Mouse (Mus musculus) midbrain, embryonic 10.5 days (tissue): ENCODE data around the gene Gm19935. TPM values are rescaled to one million over a fixed set of nuclear protein-coding genes. Genes with fewer than 3 reads are reported as not detected.
A peak's percentile ranks its signal among the peaks of the same experiment; 100 is the strongest.

Experiments used
- DNase-seq: peaks from one replicate; pipeline ENCODE4 v3.0.0-alpha.2; 2017; ENCODE audit warnings: low spot score
- H3K27ac ChIP-seq: fragments of 300-500 bp; sonication (generic); replicated peaks from 2 replicates; pipeline ENCODE4 v1.5.1; 2016; ENCODE audit warnings: mild to moderate bottlenecking
- H3K27me3 ChIP-seq: fragments of 300-500 bp; sonication (generic); 2 replicates; pipeline ENCODE4 v1.6.1; 2016; ENCODE audit warnings: low read depth, mild to moderate bottlenecking; ENCODE audit not compliant: poor library complexity, severe bottlenecking
- H3K36me3 ChIP-seq: fragments of 300-500 bp; sonication (generic); 2 replicates; pipeline ENCODE4 v1.6.1; 2016; ENCODE audit warnings: mild to moderate bottlenecking, moderate library complexity
- H3K4me1 ChIP-seq: fragments of 300-500 bp; sonication (generic); 2 replicates; pipeline ENCODE4 v1.6.1; 2016
- H3K4me3 ChIP-seq: fragments of 300-500 bp; sonication (generic); 2 replicates; pipeline ENCODE4 v1.5.1; 2016; ENCODE audit warnings: mild to moderate bottlenecking, moderate library complexity
- H3K9me3 ChIP-seq: fragments of 300-500 bp; sonication (generic); replicated peaks from 2 replicates; pipeline ENCODE4 v1.6.1; 2016; ENCODE audit warnings: mild to moderate bottlenecking
- WGBS: fragments of 180-500 bp; shearing (Covaris S2); methylation state at CpG from one replicate; pipeline ENCODE4 v1.1.7; 2016; 5-methylcytosine and 5-hydroxymethylcytosine counted together
- polyA plus RNA-seq: library from polyadenylated mRNA; unstranded; fragments of >200 nt; fragmentation: Nextera tagmentation; extraction: Ambion mirVana; gene quantifications from 2 replicates; pipeline ENCODE4 v1.2.1, GENCODE M21; 2016

Gene Gm19935
- polyA plus RNA-seq, 1 experiment from 2014 or later, result not detected

DNA sequence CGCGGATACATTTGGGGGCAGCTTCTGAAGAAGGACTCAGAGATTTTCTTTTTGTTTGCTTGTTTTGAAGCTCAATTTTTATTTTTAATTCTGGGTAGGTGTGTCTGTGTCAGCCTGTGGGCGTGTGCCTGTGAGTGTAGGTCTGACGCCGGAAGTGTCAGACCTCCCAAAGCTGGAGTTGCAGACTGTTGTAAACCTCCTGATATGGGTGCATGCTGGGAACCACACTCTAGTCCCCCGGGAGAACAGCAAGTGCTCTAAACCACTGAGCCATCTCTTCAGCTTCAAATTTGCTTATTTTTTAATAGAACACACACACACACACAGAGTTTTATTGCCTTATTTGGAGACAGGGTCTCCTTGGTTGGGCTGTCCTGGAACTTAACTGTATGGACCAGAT is 25.9 kb upstream of the Gm19935 start:
- DNase-seq, result no peak
- Histone ChIP-seq H3K4me3 (no peak overlapping the region), H3K27me3 (no peaks in the 10 kb centered on the region), H3K9me3 (no peaks in the 10 kb centered on the region), H3K27ac (no peak overlapping the region), H3K4me1 (peaks cover 22% of the 10 kb centered on the region), H3K36me3 (no peaks in the 10 kb centered on the region)
- 91% methylated on average over 6 of the region's 6 CpGs for WGBS

DNA sequence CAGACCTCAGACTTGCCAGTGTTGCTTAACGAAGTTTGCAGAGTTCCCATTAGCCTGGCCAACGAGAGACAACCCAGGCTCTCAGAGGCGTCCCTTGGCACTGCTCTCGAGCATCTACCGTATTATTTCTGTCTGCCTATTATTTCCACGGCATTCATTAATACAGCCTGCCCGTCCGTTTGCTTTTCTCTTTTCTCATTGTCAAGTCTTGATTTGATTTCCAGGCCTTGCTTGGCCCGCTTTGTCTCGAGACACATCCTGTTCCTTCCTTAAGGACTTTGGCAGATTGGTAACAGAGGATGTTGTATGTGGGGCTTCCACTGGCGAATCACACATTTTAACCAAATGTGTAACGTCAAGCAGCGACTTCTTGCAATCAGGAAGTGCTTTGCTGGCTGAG is 24.1 kb upstream of the Gm19935 start:
- Histone ChIP-seq H3K27ac (no peak overlapping the region), H3K4me3 (no peak overlapping the region), H3K27me3 (no peaks in the 10 kb centered on the region), H3K4me1 (peaks cover 22% of the 10 kb centered on the region), H3K36me3 (no peaks in the 10 kb centered on the region), H3K9me3 (no peaks in the 10 kb centered on the region)
- no peak for DNase-seq
- 82% methylated on average over 13 of the region's 13 CpGs for WGBS

DNA sequence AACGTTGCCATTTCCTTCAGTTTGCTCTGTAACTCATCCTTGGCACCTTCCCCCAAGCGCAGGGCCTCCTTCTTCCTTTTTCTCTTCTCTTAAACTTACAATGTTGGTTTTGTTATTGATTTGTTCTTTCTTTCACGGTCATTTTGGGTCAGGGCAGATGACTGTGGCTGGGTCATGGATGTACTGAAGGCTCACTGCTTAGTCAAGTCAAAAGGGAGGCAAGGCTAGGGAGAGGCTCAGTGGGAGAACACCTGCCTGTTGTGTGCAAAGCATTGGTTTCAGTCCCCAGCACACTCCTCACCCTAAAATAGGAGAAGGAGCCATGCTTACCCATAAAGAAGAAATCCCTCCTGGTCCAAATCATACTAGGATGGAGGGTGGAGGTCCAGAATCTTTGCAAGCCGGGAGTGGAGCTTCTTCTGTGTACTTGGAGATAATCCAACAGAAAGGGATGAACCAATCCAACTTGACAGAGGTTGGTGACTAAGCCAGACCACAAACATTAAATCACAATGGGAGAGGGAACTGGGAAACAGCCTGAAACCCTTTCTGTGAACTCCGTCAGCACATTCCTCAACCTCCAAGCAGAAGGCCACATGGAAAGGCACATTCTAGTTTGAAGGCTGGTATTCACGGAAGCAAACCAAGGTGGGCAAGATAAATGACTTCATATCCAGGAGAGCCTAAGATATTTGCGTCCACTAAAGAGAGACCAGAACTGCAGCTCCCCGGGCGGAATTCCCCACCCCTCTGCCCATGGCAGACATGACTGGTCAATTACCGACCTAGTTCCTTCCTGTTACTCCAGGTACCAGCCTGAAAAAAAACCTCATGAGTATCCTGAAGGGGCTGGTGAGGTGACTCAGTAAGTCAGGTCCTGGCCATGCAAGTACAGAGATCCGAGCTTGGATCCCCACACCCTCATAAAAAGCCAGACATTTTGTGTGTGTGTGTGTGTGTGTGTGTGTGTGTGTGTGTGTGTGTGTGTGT is 22.8 kb upstream of the Gm19935 start:
- 85% methylated on average over 11 of the region's 11 CpGs for WGBS
- Histone ChIP-seq H3K27me3 (no peaks in the 10 kb centered on the region), H3K36me3 (no peaks in the 10 kb centered on the region), H3K4me3 (no peak overlapping the region), H3K4me1 (peaks cover 22% of the 10 kb centered on the region), H3K27ac (0 out of 2 replicates have a peak overlapping the region, but pooled peaks have one; percentile 9), H3K9me3 (no peaks in the 10 kb centered on the region)
- no peak for DNase-seq

- Histone ChIP-seq H3K36me3 (no peaks in the 10 kb centered on the region), H3K27me3 (no peaks in the 10 kb centered on the region), H3K4me1 (peaks cover 36% of the 10 kb centered on the region), H3K4me3 (no peak overlapping the region), H3K27ac (no peak overlapping the region), H3K9me3 (no peaks in the 10 kb centered on the region)
- DNase-seq, result no peak
- 93% methylated on average over 6 of the region's 6 CpGs for WGBS
These were observed 20.2 kb upstream of the Gm19935 start for GRCm38 (mm10) chr8:90837440-90837839.

- no peaks in the 10 kb centered on the region for H3K9me3 ChIP-seq
- H3K27ac ChIP-seq, result no peak overlapping the region
- WGBS, result 87% methylated on average over 3 of the region's 3 CpGs
These were observed 17.1 kb upstream of the Gm19935 start for GRCm38 (mm10) chr8:90834321-90834672.

GRCm38 (mm10) chr8:90833628-90834320 is 16.6 kb upstream of the Gm19935 start:
- WGBS, result 71% methylated on average over 6 of the region's 6 CpGs

More at GRCm38 (mm10) chr8:90834321-90834672, 17.1 kb upstream of the Gm19935 start:
- no peak for DNase-seq
- 0 out of 2 replicates have a peak, but pooled peaks cover 11% of the 10 kb centered on the region for H3K27me3 ChIP-seq
- H3K4me1 ChIP-seq, result peaks cover 28% of the 10 kb centered on the region
- no peaks in the 10 kb centered on the region for H3K36me3 ChIP-seq
- H3K4me3 ChIP-seq, result no peak overlapping the region

GRCm38 (mm10) chr8:90832576-90833289 is 15.5 kb upstream of the Gm19935 start:
- peak; percentile 21 for DNase-seq
- WGBS, result 31% methylated on average over 5 of the region's 5 CpGs
- Histone ChIP-seq H3K27ac (no peak overlapping the region; the same call in 1 of the 2 replicates), H3K4me3 (no peak overlapping the region), H3K4me1 (peaks cover 41% of the 10 kb centered on the region), H3K27me3 (0 out of 2 replicates have a peak, but pooled peaks cover 12% of the 10 kb centered on the region), H3K9me3 (no peaks in the 10 kb centered on the region), H3K36me3 (no peaks in the 10 kb centered on the region)

More at GRCm38 (mm10) chr8:90833628-90834320, 16.6 kb upstream of the Gm19935 start:
- DNase-seq, result no peak
- H3K9me3 ChIP-seq, result no peaks in the 10 kb centered on the region
- H3K36me3 ChIP-seq, result no peaks in the 10 kb centered on the region
- H3K27me3 ChIP-seq, result 0 out of 2 replicates have a peak, but pooled peaks cover 12% of the 10 kb centered on the region
- no peak overlapping the region for H3K4me3 ChIP-seq
- peaks cover 31% of the 10 kb centered on the region for H3K4me1 ChIP-seq
- no peak overlapping the region for H3K27ac ChIP-seq

GRCm38 (mm10) chr8:90830980-90831379 is 13.8 kb upstream of the Gm19935 start:
- no peaks in the 10 kb centered on the region for H3K9me3 ChIP-seq
- 71% methylated on average over 8 of the region's 8 CpGs for WGBS
- H3K4me1 ChIP-seq, result peaks cover 41% of the 10 kb centered on the region
- H3K27ac ChIP-seq, result no peak overlapping the region
- H3K36me3 ChIP-seq, result no peaks in the 10 kb centered on the region
- H3K27me3 ChIP-seq, result 0 out of 2 replicates have a peak, but pooled peaks cover 12% of the 10 kb centered on the region
- DNase-seq, result no peak
- no peak overlapping the region for H3K4me3 ChIP-seq

DNA sequence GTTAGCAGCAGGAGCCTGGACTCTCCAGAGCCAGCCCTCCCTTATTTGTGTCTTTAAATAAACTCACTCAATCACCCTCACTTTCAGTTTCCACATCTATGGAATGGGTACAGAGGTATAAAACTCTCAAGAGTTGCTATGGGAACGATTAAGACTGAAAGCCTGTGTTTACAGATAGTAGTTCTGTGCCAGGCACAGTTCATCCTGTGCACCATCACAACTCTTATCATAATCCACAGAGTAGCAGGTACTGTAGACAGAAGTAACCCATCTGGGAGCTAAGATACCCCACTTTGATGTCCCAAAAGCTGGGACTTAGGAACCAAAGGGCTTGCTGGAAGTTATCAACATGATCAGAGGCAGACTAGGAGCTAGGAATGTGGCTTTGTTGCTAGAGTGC is 12.6 kb upstream of the Gm19935 start:
- Histone ChIP-seq H3K4me1 (peaks cover 41% of the 10 kb centered on the region), H3K9me3 (no peaks in the 10 kb centered on the region), H3K36me3 (no peaks in the 10 kb centered on the region), H3K27ac (no peak overlapping the region; the same call in 1 of the 2 replicates), H3K27me3 (0 out of 2 replicates have a peak, but pooled peaks cover 12% of the 10 kb centered on the region), H3K4me3 (peak overlapping the region; percentile 55; the same call in 1 of the 2 replicates)
- no peak for DNase-seq
- 89% methylated on average over 1 of the region's 1 CpGs for WGBS

- DNase-seq, result no peak
- H3K9me3 ChIP-seq, result no peaks in the 10 kb centered on the region
- peak overlapping the region; percentile 55 for H3K4me3 ChIP-seq
- no peaks in the 10 kb centered on the region for H3K36me3 ChIP-seq
- H3K27me3 ChIP-seq, result 0 out of 2 replicates have a peak, but pooled peaks cover 12% of the 10 kb centered on the region
- 4% methylated on average over 11 of the region's 11 CpGs for WGBS
- peak overlapping the region; percentile 89 for H3K27ac ChIP-seq
- H3K4me1 ChIP-seq, result peaks cover 39% of the 10 kb centered on the region
These were observed 12.0 kb upstream of the Gm19935 start for GRCm38 (mm10) chr8:90828987-90829740.

DNA sequence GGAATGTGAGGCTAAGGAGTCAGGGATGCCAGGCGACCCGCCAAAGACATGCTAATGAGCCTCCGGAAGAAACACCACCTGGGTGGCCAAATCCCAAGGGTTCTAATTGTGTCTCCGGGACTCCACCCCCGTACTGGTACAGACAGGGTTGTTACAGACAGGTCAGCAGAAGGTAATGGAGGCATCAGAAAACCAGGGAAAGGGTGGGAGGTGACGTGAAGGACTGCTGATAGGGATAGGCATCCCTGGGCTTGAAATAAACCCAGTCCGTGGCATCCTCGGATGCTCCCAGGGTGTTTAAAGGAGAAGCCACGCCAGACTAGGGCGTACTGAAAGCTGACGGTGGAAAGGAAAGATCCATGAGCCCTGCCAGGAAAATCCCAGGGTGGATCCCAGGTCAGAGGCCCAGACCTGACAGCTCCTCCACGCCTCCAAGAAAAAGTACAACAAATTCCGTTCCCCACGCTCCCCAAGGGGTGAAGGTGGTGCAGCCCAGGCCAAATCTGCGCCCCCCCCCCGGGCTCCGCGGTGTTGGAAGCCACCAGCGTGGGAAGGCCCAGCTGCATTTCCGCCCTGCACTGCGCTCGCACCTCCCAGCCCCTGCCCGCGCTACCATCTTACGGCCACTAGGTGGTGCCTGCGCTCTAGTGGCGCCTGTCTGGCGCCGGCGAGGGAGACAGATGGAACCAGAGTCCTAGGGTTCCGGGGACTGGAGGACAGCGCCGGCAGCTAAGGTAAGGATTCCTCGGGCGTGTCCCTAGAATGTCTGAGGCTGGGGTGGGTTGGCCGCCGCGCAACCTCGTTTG is 11.2 kb upstream of the Gm19935 start, which contains the start of gene Chd9:
TSS of gene Chd9 (plus strand) at position 172 of the 806 bp plus-strand sequence.
- no peaks in the 10 kb centered on the region for H3K36me3 ChIP-seq
- under 1% methylated on average over 39 of the region's 39 CpGs for WGBS

More for the DNA sequence above, 11.2 kb upstream of the Gm19935 start, which contains the start of gene Chd9:
- peak within 1 kb of the TSS; percentile 55 for H3K4me3 ChIP-seq
- H3K4me1 ChIP-seq, result peaks cover 32% of the 10 kb centered on the region
- H3K27ac ChIP-seq, result peak within 1 kb of the TSS; percentile 89
- DNase-seq, result peak; percentile 95
- 0 out of 2 replicates have a peak, but pooled peaks cover 12% of the 10 kb centered on the region for H3K27me3 ChIP-seq
- no peaks in the 10 kb centered on the region for H3K9me3 ChIP-seq
